Mouse (Mus musculus): ENCODE measurements around the gene Pnrc1. TPM values are rescaled to one million over a fixed set of nuclear protein-coding genes. Genes with fewer than 3 reads are reported as not detected.

Gene Pnrc1
- polyA plus RNA-seq, 1 experiment from 2014 or later: 153 TPM

- no peak overlapping the region for H3K4me2 ChIP-seq (replicated peaks; ENCODE audit: low read depth, low read length)
- ATAC-seq (no peak), DNase-seq (ENCODE audit: low spot score) (no peak)
- TF ChIP-seq CTCF (IDR thresholded peaks at IDR 0.05) (no peak), EP300 (IDR thresholded peaks at IDR 0.05) (no peak)
- WGBS: 70% methylated on average over 3 of the region's 3 CpGs
- H3K27ac ChIP-seq (ENCODE audit: low read length): no peak overlapping the region
- H3K27me3 ChIP-seq (replicated peaks; ENCODE audit: insufficient read depth, low read length): no peaks in the 10 kb centered on the region
- H3K9ac ChIP-seq (replicated peaks; ENCODE audit: low read depth): no peak overlapping the region
- no peaks in the 10 kb centered on the region for H3K9me3 ChIP-seq (ENCODE audit: low read length)
- no peaks in the 10 kb centered on the region for H3K4me1 ChIP-seq (ENCODE audit: insufficient read depth, low read depth, low read length)
- no peaks in the 10 kb centered on the region for H3K36me3 ChIP-seq (ENCODE audit: insufficient read depth, low read length)
- H3K4me3 ChIP-seq (ENCODE audit: low read depth, low read length): no peak overlapping the region
These were observed 7.9 kb downstream of the Pnrc1 start for GRCm38 (mm10) chr4:33281891-33282685.

- Histone ChIP-seq H3K27me3 (replicated peaks; ENCODE audit: insufficient read depth, low read length) (no peaks in the 10 kb centered on the region), H3K9me3 (ENCODE audit: low read length) (no peaks in the 10 kb centered on the region), H3K4me2 (replicated peaks; ENCODE audit: low read depth, low read length) (no peak overlapping the region), H3K9ac (replicated peaks; ENCODE audit: low read depth) (no peak overlapping the region), H3K27ac (ENCODE audit: low read length) (no peak overlapping the region), H3K4me1 (ENCODE audit: insufficient read depth, low read depth, low read length) (no peaks in the 10 kb centered on the region), H3K36me3 (ENCODE audit: insufficient read depth, low read length) (no peaks in the 10 kb centered on the region), H3K4me3 (ENCODE audit: low read depth, low read length) (no peak overlapping the region)
- no peak for ATAC-seq
- no peak for DNase-seq (ENCODE audit: low spot score)
- WGBS: 37% methylated on average over 3 of the region's 3 CpGs
- TF ChIP-seq CTCF (IDR thresholded peaks at IDR 0.05) (no peak), EP300 (IDR thresholded peaks at IDR 0.05) (no peak)
These were observed 16.5 kb downstream of the Pnrc1 start for GRCm38 (mm10) chr4:33273437-33273836.

- H3K9ac ChIP-seq (replicated peaks; ENCODE audit: low read depth): no peak overlapping the region
- no peak overlapping the region for H3K4me2 ChIP-seq (replicated peaks; ENCODE audit: low read depth, low read length)
- no peaks in the 10 kb centered on the region for H3K36me3 ChIP-seq (ENCODE audit: insufficient read depth, low read length)
- H3K27me3 ChIP-seq (replicated peaks; ENCODE audit: insufficient read depth, low read length): no peaks in the 10 kb centered on the region
- ATAC-seq (no peak), DNase-seq (ENCODE audit: low spot score) (no peak)
- no peak overlapping the region for H3K27ac ChIP-seq (ENCODE audit: low read length)
- 79% methylated on average over 11 of the region's 11 CpGs for WGBS
- H3K4me3 ChIP-seq (ENCODE audit: low read depth, low read length): no peak overlapping the region
- H3K9me3 ChIP-seq (ENCODE audit: low read length): no peaks in the 10 kb centered on the region
- no peaks in the 10 kb centered on the region for H3K4me1 ChIP-seq (ENCODE audit: insufficient read depth, low read depth, low read length)
- no peak for TF ChIP-seq EP300 (IDR thresholded peaks at IDR 0.05)
- no peak for TF ChIP-seq CTCF (IDR thresholded peaks at IDR 0.05)
These were observed 19.3 kb downstream of the Pnrc1 start for GRCm38 (mm10) chr4:33270386-33271314.

- no peak overlapping the region for H3K27ac ChIP-seq (ENCODE audit: low read length)
- no peak overlapping the region for H3K4me3 ChIP-seq (ENCODE audit: low read depth, low read length)
- H3K9ac ChIP-seq (replicated peaks; ENCODE audit: low read depth): no peak overlapping the region
- no peak for TF ChIP-seq CTCF (IDR thresholded peaks at IDR 0.05)
- TF ChIP-seq EP300 (IDR thresholded peaks at IDR 0.05): no peak
- no peaks in the 10 kb centered on the region for H3K36me3 ChIP-seq (ENCODE audit: insufficient read depth, low read length)
- peaks cover 3% of the 10 kb centered on the region; the same call in 1 of the 2 replicates for H3K4me1 ChIP-seq (ENCODE audit: insufficient read depth, low read depth, low read length)
- H3K4me2 ChIP-seq (replicated peaks; ENCODE audit: low read depth, low read length): no peak overlapping the region
- no peaks in the 10 kb centered on the region for H3K9me3 ChIP-seq (ENCODE audit: low read length)
- DNase-seq (ENCODE audit: low spot score) (no peak), ATAC-seq (no peak)
- WGBS: 72% methylated on average over 11 of the region's 11 CpGs
- H3K27me3 ChIP-seq (replicated peaks; ENCODE audit: insufficient read depth, low read length): no peaks in the 10 kb centered on the region
These were observed 24.8 kb downstream of the Pnrc1 start for GRCm38 (mm10) chr4:33264979-33265726.

DNA sequence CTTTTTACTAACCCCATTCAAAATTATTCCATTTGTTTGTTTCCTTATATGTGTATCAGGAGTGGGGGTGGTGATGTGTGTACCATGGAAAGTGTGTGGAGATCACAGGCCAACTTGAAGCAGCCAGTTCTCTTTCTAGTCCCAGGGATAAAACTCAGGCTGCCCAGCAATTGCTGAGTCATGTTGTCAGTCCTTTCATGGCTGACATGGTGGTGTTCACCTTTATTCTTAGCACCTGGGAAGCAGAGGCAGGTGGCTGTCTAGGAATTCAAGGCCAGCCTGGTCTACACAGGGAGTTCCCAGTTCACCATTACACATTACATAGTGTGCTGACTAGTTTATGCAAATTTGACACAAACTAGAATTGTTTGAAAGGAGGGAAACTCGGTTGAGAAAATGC is 27.1 kb downstream of the Pnrc1 start:
- Histone ChIP-seq H3K4me2 (replicated peaks; ENCODE audit: low read depth, low read length) (no peak overlapping the region), H3K4me1 (ENCODE audit: insufficient read depth, low read depth, low read length) (peaks cover 3% of the 10 kb centered on the region; the same call in 1 of the 2 replicates), H3K36me3 (ENCODE audit: insufficient read depth, low read length) (no peaks in the 10 kb centered on the region), H3K9me3 (ENCODE audit: low read length) (no peaks in the 10 kb centered on the region), H3K27me3 (replicated peaks; ENCODE audit: insufficient read depth, low read length) (no peaks in the 10 kb centered on the region), H3K4me3 (ENCODE audit: low read depth, low read length) (no peak overlapping the region), H3K27ac (ENCODE audit: low read length) (no peak overlapping the region), H3K9ac (replicated peaks; ENCODE audit: low read depth) (no peak overlapping the region)
- ATAC-seq (no peak), DNase-seq (ENCODE audit: low spot score) (no peak)
- TF ChIP-seq EP300 (IDR thresholded peaks at IDR 0.05): no peak
- no peak for TF ChIP-seq CTCF (IDR thresholded peaks at IDR 0.05)
- WGBS: 85% methylated on average over 1 of the region's 1 CpGs

Data from lung, postnatal 0 days (tissue).